Mouse (Mus musculus) heart, postnatal 0 days (tissue): ENCODE data around the gene Ndufa10.

Experiments used
- CTCF ChIP-seq: IDR thresholded peaks from 2 replicates; pipeline ENCODE4 v1.5.1; 2016; ENCODE audit warnings: antibody characterized with exemption, control low read depth, low read depth
- EP300 ChIP-seq: IDR thresholded peaks from 2 replicates; pipeline ENCODE4 v1.6.1; 2016; ENCODE audit warnings: antibody characterized with exemption, low read depth

- TF ChIP-seq CTCF (no peak), EP300 (no peak)
Measured at GRCm38 (mm10) chr1:92468891-92469290, 4.8 kb downstream of the Ndufa10 start.
